Comparison of ENCODE assay signal across 9 mouse cellular contexts in the genomic region with DNA sequence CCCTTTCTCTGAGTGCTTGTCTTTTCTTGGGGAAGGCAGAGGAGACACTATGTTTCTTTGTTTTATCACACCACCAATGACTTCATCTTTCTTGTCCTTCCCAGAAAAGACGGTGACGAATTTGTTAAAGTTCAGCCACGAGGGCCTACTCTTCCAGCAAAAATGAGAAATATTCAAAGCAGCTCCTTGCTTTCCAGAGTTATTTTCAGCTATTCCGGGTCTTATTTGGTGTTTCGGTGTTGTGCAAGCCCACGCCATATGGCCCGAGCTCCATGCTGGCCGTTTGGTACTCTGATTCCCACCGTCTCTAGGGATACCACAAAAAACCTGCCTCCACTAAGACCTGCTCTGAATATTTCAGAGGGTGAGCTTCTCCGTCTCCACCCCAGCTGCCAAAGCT. TPM values are rescaled to one million over a fixed set of nuclear protein-coding genes. Genes with fewer than 3 reads are reported as not detected.
A peak's percentile ranks its signal among the peaks of the same experiment; 100 is the strongest.
DNase-seq lines count a peak whose midpoint lies in the region; ATAC-seq and TF ChIP-seq lines count a peak whose summit lies in the region.
"Had no signal": no experiment of that assay in that cellular context is flagged by ENCODE, and none has a peak within 500 bp of the region (broad histone marks: within the 10 kb centered on the region; RNA-seq: fewer than 3 reads in every experiment).

No protein-coding gene starts in this region.

- H3K9ac ChIP-seq in liver, embryonic 11.5 days (ENCODE audit: low read depth, low read length): no peak overlapping the region

- no peak for TF ChIP-seq POLR2A in olfactory bulb, adult 2 months (IDR thresholded peaks at IDR 0.05; ENCODE audit: insufficient read depth, low read depth, low read length)

- TF ChIP-seq CTCF in olfactory bulb, adult 2 months (IDR thresholded peaks at IDR 0.05; ENCODE audit: insufficient read depth, low read depth, low read length): no peak

- H3K36me3 ChIP-seq in liver, embryonic 11.5 days (ENCODE audit: control insufficient read depth, insufficient read depth, low read length): no peaks in the 10 kb centered on the region

- DNase-seq in cerebellum, adult 18-20 months: peak; percentile 37 to 43
- no peak for DNase-seq in cerebellum, adult 11-12 months
- peak; percentile 7 to 34 for DNase-seq in lung, adult 18-20 months
- DNase-seq in lung, postnatal 14 days: no peak
- DNase-seq in heart, adult 9 months (ENCODE audit: low spot score in 2 of 2): peak; percentile 23 to 27
- DNase-seq in adrenal gland, adult 8-10 months: no peak
- no peak for DNase-seq in liver, embryonic 11.5 days (ENCODE audit: low spot score)

- H3K9me3 ChIP-seq in liver, embryonic 11.5 days (ENCODE audit: control insufficient read depth, low read length): no peaks in the 10 kb centered on the region

- no peak overlapping the region for H3K4me3 ChIP-seq in olfactory bulb, adult 2 months (ENCODE audit: insufficient read depth, low read depth, low read length)
- no peak overlapping the region for H3K4me3 ChIP-seq in liver, embryonic 11.5 days (ENCODE audit: low read depth, low read length)

- peaks cover 62% of the 10 kb centered on the region for H3K4me1 ChIP-seq in olfactory bulb, adult 2 months (ENCODE audit: control insufficient read depth, insufficient read depth, low read length)
- no peaks in the 10 kb centered on the region; the same call in 1 of the 2 replicates for H3K4me1 ChIP-seq in liver, embryonic 11.5 days (replicated peaks; ENCODE audit: control insufficient read depth, insufficient read depth, low read length)

- H3K4me2 ChIP-seq in liver, embryonic 11.5 days: no peak overlapping the region

- H3K27me3 ChIP-seq in liver, embryonic 11.5 days (replicated peaks; ENCODE audit: control insufficient read depth, insufficient read depth, low read length): 0 out of 2 replicates have a peak, but pooled peaks cover 6% of the 10 kb centered on the region

- no peak for ATAC-seq in liver, embryonic 11.5 days (replicated peaks; ENCODE audit: low FRiP score)

- H3K27ac ChIP-seq in olfactory bulb, adult 2 months (ENCODE audit: insufficient read depth, low read depth, low read length): peak overlapping the region; percentile 83
- H3K27ac ChIP-seq in liver, embryonic 11.5 days (ENCODE audit: low read depth, low read length): no peak overlapping the region

- 51% methylated on average over 10 of the region's 10 CpGs for WGBS in olfactory bulb, adult 2 months
- 74% methylated on average over 10 of the region's 10 CpGs for WGBS in liver, embryonic 11.5 days

RNA-seq across cellular contexts. Expression of a gene that starts 32.7 kb away (rescaled TPM):
- polyA plus RNA-seq in olfactory bulb, adult 2 months (2012; ENCODE audit: insufficient read depth, insufficient read length, low replicate concordance, missing spikeins): not detected in 2 replicates
- total RNA-seq in adrenal gland, adult 8-10 months (2022): 1 to 10 TPM in 1 of 4 experiments, under 1 TPM in 3; 0.67 to 1.1 (median 0.82) TPM
- polyA plus RNA-seq in liver, embryonic 11.5 days (2014; fragmentation: Nextera tagmentation; extraction: Ambion mirVana): not detected in 2 replicates
- total RNA-seq: liver, adult 2 months had no signal
- polyA plus RNA-seq: liver, adult 2 months had no signal

Comparison
In these comparisons a context has a peak if more than half of its experiments do, and no peak if none do; other contexts are left out.
1. DNase-seq: peak in cerebellum, adult 18-20 months (2 of 2), lung, adult 18-20 months (2 of 2) and heart, adult 9 months (2 of 2); none in cerebellum, adult 11-12 months (single experiment), lung, postnatal 14 days (single experiment), adrenal gland, adult 8-10 months (single experiment) and liver, embryonic 11.5 days (single experiment).